Mouse (Mus musculus): ENCODE measurements at regions not wholly inside any gene's neighbourhood (a gene's known extent, or its start where the extent isn't known, plus 50 kb on each side); places are given as distances from the start of the nearest gene placed in this dataset.
"Not testable (repeated sequence)": the region's sequence is repeated elsewhere in the genome, so short reads cannot be mapped to it uniquely, and the experiment has no call there.

DNA sequence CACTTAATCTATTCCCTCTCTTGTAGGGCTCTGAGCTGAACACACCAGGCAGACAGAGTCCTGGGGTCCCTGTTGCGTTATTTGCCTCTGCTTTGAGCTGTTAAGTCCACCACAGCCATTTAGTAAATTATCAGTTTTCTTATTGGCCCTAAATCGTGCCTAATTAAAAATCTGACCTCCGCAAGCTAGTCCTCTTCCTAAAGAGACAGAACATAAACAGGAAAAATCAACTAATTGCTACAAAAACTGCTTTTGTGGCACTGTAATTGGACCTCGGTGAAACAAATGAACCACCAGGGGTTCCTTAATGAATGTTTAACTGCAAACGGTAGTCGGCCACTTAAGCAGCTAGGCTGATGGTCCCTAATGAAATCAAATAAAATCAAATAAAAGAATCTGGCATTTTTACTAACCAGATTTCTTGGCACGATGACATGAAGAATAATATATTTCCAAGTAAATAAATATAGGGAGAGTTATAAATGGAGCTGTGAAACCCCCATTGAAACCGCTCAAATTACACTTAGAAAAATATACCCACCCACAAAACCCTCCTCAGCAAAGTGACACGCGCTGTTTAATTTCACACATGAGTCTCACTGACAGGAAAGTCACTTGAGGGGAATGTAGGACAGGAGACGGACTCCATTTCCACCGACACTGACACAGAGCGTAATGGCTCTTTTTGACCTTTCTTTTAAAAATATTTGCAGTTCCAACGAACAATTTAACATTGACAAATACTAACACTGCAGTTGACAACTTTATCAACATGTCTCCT, 451.0 kb upstream of the Slc35b3 start:
- no peak overlapping the region for H3K27ac ChIP-seq (ENCODE audit: control insufficient read depth, insufficient read depth, low read depth, low read length)
- no peaks in the 10 kb centered on the region for H3K27me3 ChIP-seq (ENCODE audit: control insufficient read depth, insufficient read depth, low read length)
- no peak overlapping the region for H3K4me3 ChIP-seq (ENCODE audit: control insufficient read depth, low read depth, low read length)
- H3K4me1 ChIP-seq (ENCODE audit: control insufficient read depth, insufficient read depth, low read length): no peaks in the 10 kb centered on the region
- no peaks in the 10 kb centered on the region for H3K36me3 ChIP-seq (ENCODE audit: control insufficient read depth, insufficient read depth, low read length)
- TF ChIP-seq CTCF (IDR thresholded peaks at IDR 0.05; ENCODE audit: control insufficient read depth, insufficient read depth, insufficient replicate concordance, low read depth, low read length): no peak
- TF ChIP-seq POLR2A (IDR thresholded peaks at IDR 0.05; ENCODE audit: control insufficient read depth, low read depth, low read length): no peak

DNA sequence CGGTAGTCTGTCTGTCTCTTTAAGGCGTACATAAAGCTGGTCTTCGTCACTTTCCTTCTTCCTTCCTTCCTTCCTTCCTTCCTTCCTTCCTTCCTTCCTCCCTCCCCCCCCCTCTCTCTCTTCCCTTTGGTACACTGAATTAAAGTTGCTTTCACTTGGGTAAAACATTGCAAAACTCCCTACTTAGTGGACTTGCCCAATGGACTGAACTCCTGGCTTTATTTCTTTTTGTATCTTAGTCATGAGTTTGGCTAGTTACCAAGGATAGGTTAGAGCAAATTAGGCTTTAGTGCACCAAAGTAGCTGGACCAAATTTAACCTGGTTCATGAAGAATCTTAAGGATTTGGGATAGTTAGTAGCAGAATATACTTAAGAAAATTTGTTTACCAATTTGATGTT, 431.9 kb upstream of the Slc35b3 start:
- Histone ChIP-seq H3K27me3 (ENCODE audit: control insufficient read depth, insufficient read depth, low read length) (no peaks in the 10 kb centered on the region), H3K27ac (ENCODE audit: control insufficient read depth, insufficient read depth, low read depth, low read length) (no peak overlapping the region), H3K36me3 (ENCODE audit: control insufficient read depth, insufficient read depth, low read length) (no peaks in the 10 kb centered on the region), H3K4me3 (ENCODE audit: control insufficient read depth, low read depth, low read length) (no peak overlapping the region), H3K4me1 (ENCODE audit: control insufficient read depth, insufficient read depth, low read length) (no peaks in the 10 kb centered on the region)
- TF ChIP-seq CTCF (IDR thresholded peaks at IDR 0.05; ENCODE audit: control insufficient read depth, insufficient read depth, insufficient replicate concordance, low read depth, low read length): no peak
- no peak for TF ChIP-seq POLR2A (IDR thresholded peaks at IDR 0.05; ENCODE audit: control insufficient read depth, low read depth, low read length)

- H3K27me3 ChIP-seq (ENCODE audit: control insufficient read depth, insufficient read depth, low read length); H3K4me3 ChIP-seq (ENCODE audit: control insufficient read depth, low read depth, low read length); H3K27ac ChIP-seq (ENCODE audit: control insufficient read depth, insufficient read depth, low read depth, low read length); H3K4me1 ChIP-seq (ENCODE audit: control insufficient read depth, insufficient read depth, low read length); H3K36me3 ChIP-seq (ENCODE audit: control insufficient read depth, insufficient read depth, low read length): not testable (repeated sequence)
Observed at GRCm38 (mm10) chr13:39392151-39392550, 431.5 kb upstream of the Slc35b3 start.

DNA sequence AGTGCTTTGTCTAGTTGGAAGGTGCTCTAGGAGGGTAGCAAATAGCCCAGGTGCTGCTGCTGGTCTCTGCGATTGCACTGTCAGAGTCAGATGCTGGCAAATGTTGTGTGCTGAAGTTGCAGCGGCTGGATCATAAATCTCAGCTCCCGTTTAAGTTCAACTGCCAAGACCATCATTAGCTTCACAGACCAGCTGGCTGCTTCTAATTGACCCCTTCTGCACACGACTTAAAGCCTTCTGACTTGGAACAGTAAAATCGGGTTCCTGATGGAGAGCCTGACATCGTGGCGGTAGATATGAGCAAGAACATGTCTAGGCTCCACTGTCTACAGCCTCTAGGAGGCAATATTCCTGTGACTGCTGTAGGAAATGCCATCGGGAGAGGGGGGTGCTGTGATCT, 416.0 kb upstream of the Slc35b3 start:
- TF ChIP-seq CTCF (IDR thresholded peaks at IDR 0.05; ENCODE audit: control insufficient read depth, insufficient read depth, insufficient replicate concordance, low read depth, low read length): no peak
- TF ChIP-seq POLR2A (IDR thresholded peaks at IDR 0.05; ENCODE audit: control insufficient read depth, low read depth, low read length): no peak
- Histone ChIP-seq H3K36me3 (ENCODE audit: control insufficient read depth, insufficient read depth, low read length) (no peaks in the 10 kb centered on the region), H3K27ac (ENCODE audit: control insufficient read depth, insufficient read depth, low read depth, low read length) (no peak overlapping the region), H3K4me1 (ENCODE audit: control insufficient read depth, insufficient read depth, low read length) (no peaks in the 10 kb centered on the region), H3K4me3 (ENCODE audit: control insufficient read depth, low read depth, low read length) (no peak overlapping the region), H3K27me3 (ENCODE audit: control insufficient read depth, insufficient read depth, low read length) (no peaks in the 10 kb centered on the region)

- no peak for TF ChIP-seq POLR2A (IDR thresholded peaks at IDR 0.05; ENCODE audit: control insufficient read depth, low read depth, low read length)
- no peak for TF ChIP-seq CTCF (IDR thresholded peaks at IDR 0.05; ENCODE audit: control insufficient read depth, insufficient read depth, insufficient replicate concordance, low read depth, low read length)
- Histone ChIP-seq H3K36me3 (ENCODE audit: control insufficient read depth, insufficient read depth, low read length) (no peaks in the 10 kb centered on the region), H3K4me3 (ENCODE audit: control insufficient read depth, low read depth, low read length) (no peak overlapping the region), H3K27me3 (ENCODE audit: control insufficient read depth, insufficient read depth, low read length) (no peaks in the 10 kb centered on the region), H3K4me1 (ENCODE audit: control insufficient read depth, insufficient read depth, low read length) (no peaks in the 10 kb centered on the region), H3K27ac (ENCODE audit: control insufficient read depth, insufficient read depth, low read depth, low read length) (no peak overlapping the region)
Observed at GRCm38 (mm10) chr13:39376269-39376668, 415.6 kb upstream of the Slc35b3 start.

DNA sequence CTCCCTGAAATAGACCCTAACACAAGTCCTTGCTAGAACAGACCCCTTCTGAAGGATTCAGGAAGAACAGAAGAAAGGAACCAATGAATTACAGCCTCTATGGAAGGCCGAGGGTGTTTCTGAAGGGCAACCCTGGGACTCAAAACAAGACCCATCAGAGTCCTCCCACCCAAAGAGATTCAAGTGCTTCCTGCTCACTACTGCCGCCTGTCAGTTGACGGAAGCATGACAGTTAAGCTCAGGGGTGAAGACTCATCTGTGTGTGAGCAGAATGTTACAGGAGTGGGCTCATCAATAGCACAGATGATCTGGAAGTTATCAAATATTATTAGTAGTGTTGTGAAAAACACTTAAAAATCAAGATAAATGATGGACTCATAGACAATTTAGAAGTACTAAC, 411.9 kb upstream of the Slc35b3 start:
- H3K27ac ChIP-seq (ENCODE audit: control insufficient read depth, insufficient read depth, low read depth, low read length): no peak overlapping the region
- peaks cover 3% of the 10 kb centered on the region for H3K4me1 ChIP-seq (ENCODE audit: control insufficient read depth, insufficient read depth, low read length)
- H3K27me3 ChIP-seq (ENCODE audit: control insufficient read depth, insufficient read depth, low read length): no peaks in the 10 kb centered on the region
- no peaks in the 10 kb centered on the region for H3K36me3 ChIP-seq (ENCODE audit: control insufficient read depth, insufficient read depth, low read length)
- TF ChIP-seq CTCF (IDR thresholded peaks at IDR 0.05; ENCODE audit: control insufficient read depth, insufficient read depth, insufficient replicate concordance, low read depth, low read length) (peak; percentile 56; the same call in 1 of the 2 replicates), POLR2A (IDR thresholded peaks at IDR 0.05; ENCODE audit: control insufficient read depth, low read depth, low read length) (no peak)
- no peak overlapping the region for H3K4me3 ChIP-seq (ENCODE audit: control insufficient read depth, low read depth, low read length)

DNA sequence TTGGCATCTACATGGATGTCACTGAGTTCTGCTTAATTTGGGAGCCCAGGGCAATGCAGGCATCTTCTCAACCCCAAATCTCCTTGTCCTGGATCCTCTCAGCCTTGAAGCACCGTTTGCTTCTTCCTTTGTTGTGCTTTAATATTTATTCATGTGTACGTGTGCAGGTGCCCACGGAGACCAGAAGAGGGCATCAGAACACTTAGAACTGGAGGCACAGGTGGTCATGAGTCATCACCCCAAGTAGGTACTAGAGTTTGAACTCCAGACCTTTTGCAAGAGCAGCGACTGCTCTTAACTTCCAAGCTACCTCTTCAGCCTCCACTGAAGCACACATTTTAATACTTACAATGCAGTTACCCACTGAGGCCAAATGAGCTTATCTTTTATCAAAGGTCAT, 403.0 kb upstream of the Slc35b3 start:
- Histone ChIP-seq H3K36me3 (ENCODE audit: control insufficient read depth, insufficient read depth, low read length) (no peaks in the 10 kb centered on the region), H3K27ac (ENCODE audit: control insufficient read depth, insufficient read depth, low read depth, low read length) (no peak overlapping the region), H3K4me3 (ENCODE audit: control insufficient read depth, low read depth, low read length) (no peak overlapping the region), H3K4me1 (ENCODE audit: control insufficient read depth, insufficient read depth, low read length) (no peaks in the 10 kb centered on the region), H3K27me3 (ENCODE audit: control insufficient read depth, insufficient read depth, low read length) (no peaks in the 10 kb centered on the region)
- TF ChIP-seq POLR2A (IDR thresholded peaks at IDR 0.05; ENCODE audit: control insufficient read depth, low read depth, low read length) (no peak), CTCF (IDR thresholded peaks at IDR 0.05; ENCODE audit: control insufficient read depth, insufficient read depth, insufficient replicate concordance, low read depth, low read length) (no peak)

- Histone ChIP-seq H3K27ac (ENCODE audit: control insufficient read depth, insufficient read depth, low read depth, low read length) (no peak overlapping the region), H3K27me3 (ENCODE audit: control insufficient read depth, insufficient read depth, low read length) (no peaks in the 10 kb centered on the region), H3K36me3 (ENCODE audit: control insufficient read depth, insufficient read depth, low read length) (no peaks in the 10 kb centered on the region), H3K4me3 (ENCODE audit: control insufficient read depth, low read depth, low read length) (no peak overlapping the region), H3K4me1 (ENCODE audit: control insufficient read depth, insufficient read depth, low read length) (no peaks in the 10 kb centered on the region)
- no peak for TF ChIP-seq POLR2A (IDR thresholded peaks at IDR 0.05; ENCODE audit: control insufficient read depth, low read depth, low read length)
- TF ChIP-seq CTCF (IDR thresholded peaks at IDR 0.05; ENCODE audit: control insufficient read depth, insufficient read depth, insufficient replicate concordance, low read depth, low read length): no peak
Observed at GRCm38 (mm10) chr13:39362536-39362935, 401.9 kb upstream of the Slc35b3 start.

Measured in testis, adult 2 months (tissue).